Mouse (Mus musculus) left cerebral cortex, adult 8-10 months (tissue): ENCODE results near the gene Pheta1. TPM values are rescaled to one million over a fixed set of nuclear protein-coding genes. Genes with fewer than 3 reads are reported as not detected.
A peak's percentile ranks its signal among the peaks of the same experiment; 100 is the strongest.

Experiments
- DNase-seq, 2 experiments: peaks; one replicate each; pipeline ENCODE4 v3.0.0; 2022; ENCODE audit warnings: low spot score in 2 of 2
- total RNA-seq, 4 experiments: library from RNA; stranded (reverse); gene quantifications; 2 replicates each; pipeline ENCODE4 v1.2.4; 2022

Gene Pheta1
- total RNA-seq, 4 experiments from 2014 or later, result 9.3 to 11.0 (median 9.7) TPM

GRCm38 (mm10) chr5:121824121-121824520 lies 24.7 kb upstream of the Pheta1 start:
- DNase-seq, result no peak

- DNase-seq, result no peak
Measured at GRCm38 (mm10) chr5:121825606-121826005, 23.2 kb upstream of the Pheta1 start.

GRCm38 (mm10) chr5:121827876-121828275 lies 20.9 kb upstream of the Pheta1 start:
- DNase-seq, result no peak

GRCm38 (mm10) chr5:121828491-121829432 lies 20.0 kb upstream of the Pheta1 start:
- no peak for DNase-seq

GRCm38 (mm10) chr5:121831002-121831601 lies 17.7 kb upstream of the Pheta1 start:
- DNase-seq, result no peak

- no peak for DNase-seq
Measured at GRCm38 (mm10) chr5:121832376-121833155, 16.2 kb upstream of the Pheta1 start.

- no peak for DNase-seq
Measured at GRCm38 (mm10) chr5:121833159-121833558, 15.6 kb upstream of the Pheta1 start.

- no peak for DNase-seq
Measured at GRCm38 (mm10) chr5:121833572-121834240, 15.1 kb upstream of the Pheta1 start.

- no peak for DNase-seq
Measured at GRCm38 (mm10) chr5:121834241-121834606, 14.6 kb upstream of the Pheta1 start.

GRCm38 (mm10) chr5:121834991-121835747 lies 13.6 kb upstream of the Pheta1 start:
- DNase-seq, result no peak

- DNase-seq, result peak in 1 of 2 experiments; percentile 57
Measured at GRCm38 (mm10) chr5:121835949-121836691, 12.7 kb upstream of the Pheta1 start.

GRCm38 (mm10) chr5:121836692-121837415 lies 11.9 kb upstream of the Pheta1 start:
- DNase-seq, result peak; percentile 72 to 74

- no peak for DNase-seq
Measured at GRCm38 (mm10) chr5:121837441-121838340, 11.1 kb upstream of the Pheta1 start, which contains the start of gene Sh2b3. Sh2b3 (minus strand) TSS chr5:121837646.

GRCm38 (mm10) chr5:121838341-121839127 lies 10.2 kb upstream of the Pheta1 start:
- DNase-seq, result no peak

GRCm38 (mm10) chr5:121839128-121839473 lies 9.7 kb upstream of the Pheta1 start:
- DNase-seq, result no peak

- no peak for DNase-seq
Measured at GRCm38 (mm10) chr5:121841516-121841915, 7.3 kb upstream of the Pheta1 start.

GRCm38 (mm10) chr5:121841973-121842372 lies 6.8 kb upstream of the Pheta1 start:
- no peak for DNase-seq
